Mouse (Mus musculus) forebrain, embryonic 16.5 days (tissue): ENCODE data around the gene Wdr81. TPM values are rescaled to one million over a fixed set of nuclear protein-coding genes. Genes with fewer than 3 reads are reported as not detected.
"Not testable (repeated sequence)": the region's sequence is repeated elsewhere in the genome, so short reads cannot be mapped to it uniquely, and the experiment has no call there.

Source experiments
- ATAC-seq: fragments of 200-750 bp; cut with Nextera tagmentation; 2 replicates; pipeline ENCODE4 v1.8.0; 2017; ENCODE audit warnings: mild to moderate bottlenecking, moderate library complexity
- H3K27ac ChIP-seq: fragments of 300-500 bp; sonication (generic); 2 replicates; pipeline ENCODE4 v1.5.1; 2014; ENCODE audit warnings: low read length, control low read depth
- H3K27me3 ChIP-seq: fragments of 300-500 bp; sonication (generic); replicated peaks from 2 replicates; pipeline ENCODE4 v1.6.1; 2014; ENCODE audit warnings: low read length; ENCODE audit not compliant: control insufficient read depth, insufficient read depth
- H3K36me3 ChIP-seq: fragments of 300-500 bp; sonication (generic); 2 replicates; pipeline ENCODE4 v1.6.1; 2014; ENCODE audit not compliant: control insufficient read depth, insufficient read depth
- H3K4me1 ChIP-seq: fragments of 300-500 bp; sonication (generic); replicated peaks from 2 replicates; pipeline ENCODE4 v1.6.1; 2014; ENCODE audit warnings: low read length; ENCODE audit not compliant: control insufficient read depth, insufficient read depth
- H3K4me2 ChIP-seq: fragments of 300-500 bp; sonication (generic); 2 replicates; pipeline ENCODE4 v1.6.1; 2014; ENCODE audit warnings: mild to moderate bottlenecking, low read length, control low read depth
- H3K4me3 ChIP-seq: fragments of 300-500 bp; sonication (generic); replicated peaks from 2 replicates; pipeline ENCODE4 v1.5.1; 2014; ENCODE audit warnings: mild to moderate bottlenecking, low read length, control low read depth
- H3K9ac ChIP-seq: fragments of 300-500 bp; sonication (generic); replicated peaks from 2 replicates; pipeline ENCODE4 v1.6.1; 2014; ENCODE audit warnings: low read depth, low read length, control low read depth
- H3K9me3 ChIP-seq: fragments of 300-500 bp; sonication (generic); 2 replicates; pipeline ENCODE4 v1.6.1; 2016; ENCODE audit warnings: low read length; ENCODE audit not compliant: control insufficient read depth
- WGBS: fragments of 180-500 bp; shearing (Covaris S2); extraction: QIAGEN DNeasy Blood & Tissue Kit; methylation state at CpG from one replicate; pipeline ENCODE4 v1.1.7; 2014; 5-methylcytosine and 5-hydroxymethylcytosine counted together
- polyA plus RNA-seq: library from polyadenylated mRNA; unstranded; fragments of >200 nt; fragmentation: Nextera tagmentation; extraction: Ambion mirVana; gene quantifications from 2 replicates; pipeline ENCODE4 v1.2.1, GENCODE M21; 2015

Gene Wdr81
- polyA plus RNA-seq, 1 experiment from 2014 or later, result 10.0 TPM

DNA sequence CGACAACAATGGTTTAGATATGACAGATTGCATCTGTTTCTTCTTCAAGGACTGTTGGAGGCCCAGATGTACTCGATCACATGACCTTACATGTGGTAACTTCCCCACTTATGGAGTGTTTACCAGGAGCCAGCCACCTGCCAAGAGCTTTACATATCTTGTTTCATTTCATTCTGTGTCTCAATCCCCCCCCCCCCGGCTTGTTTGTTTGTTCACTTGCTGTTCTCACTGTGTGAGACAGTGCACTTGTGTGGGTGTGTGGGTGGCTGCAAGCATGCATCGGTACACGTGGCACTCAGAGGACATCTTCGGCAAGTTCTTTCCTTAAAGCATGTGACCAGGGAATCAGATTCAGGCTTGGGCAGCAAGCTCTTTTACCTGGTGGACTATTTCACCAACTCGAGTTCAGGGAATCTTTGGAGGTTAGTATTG is 1.9 kb upstream of the Wdr81 start:
- no peak for ATAC-seq
- WGBS, result 88% methylated on average over 7 of the region's 7 CpGs
- no peaks in the 10 kb centered on the region for H3K27me3 ChIP-seq

GRCm38 (mm10) chr11:75455971-75456370 is 1.5 kb upstream of the Wdr81 start:
- H3K9ac ChIP-seq, ATAC-seq, H3K27ac ChIP-seq, H3K4me3 ChIP-seq, H3K9me3 ChIP-seq, H3K27me3 ChIP-seq, H3K4me2 ChIP-seq, H3K36me3 ChIP-seq: not testable (repeated sequence)
- 86% methylated on average over 2 of the region's 2 CpGs for WGBS
- peaks cover 21% of the 10 kb centered on the region for H3K4me1 ChIP-seq

More for the DNA sequence above, 1.9 kb upstream of the Wdr81 start:
- Histone ChIP-seq H3K36me3 (no peaks in the 10 kb centered on the region), H3K4me3 (no peak overlapping the region), H3K4me2 (no peak overlapping the region), H3K9ac (no peak overlapping the region), H3K27ac (no peak overlapping the region), H3K4me1 (peaks cover 21% of the 10 kb centered on the region), H3K9me3 (no peaks in the 10 kb centered on the region)

GRCm38 (mm10) chr11:75455041-75455736 is 672 bp upstream of the Wdr81 start:
- Histone ChIP-seq H3K27me3 (no peaks in the 10 kb centered on the region), H3K4me3 (peak overlapping the region; percentile 86), H3K9ac (peak overlapping the region; percentile 80), H3K4me1 (peaks cover 23% of the 10 kb centered on the region), H3K27ac (0 out of 2 replicates have a peak overlapping the region, but pooled peaks have one; percentile 0), H3K9me3 (no peaks in the 10 kb centered on the region), H3K4me2 (peak overlapping the region; percentile 100), H3K36me3 (no peaks in the 10 kb centered on the region)
- ATAC-seq, result no peak
- 78% methylated on average over 10 of the region's 10 CpGs for WGBS

GRCm38 (mm10) chr11:75452812-75453557 is 1.5 kb downstream of the Wdr81 start:
- H3K4me3 ChIP-seq, result no peak overlapping the region
- no peak overlapping the region for H3K9ac ChIP-seq
- no peaks in the 10 kb centered on the region for H3K27me3 ChIP-seq
- 93% methylated on average over 31 of the region's 31 CpGs for WGBS
- no peak overlapping the region; the same call in 1 of the 2 replicates for H3K4me2 ChIP-seq
- no peaks in the 10 kb centered on the region for H3K9me3 ChIP-seq
- no peak overlapping the region for H3K27ac ChIP-seq
- ATAC-seq, result no peak
- peaks cover 22% of the 10 kb centered on the region for H3K4me1 ChIP-seq
- H3K36me3 ChIP-seq, result peaks cover 9% of the 10 kb centered on the region

DNA sequence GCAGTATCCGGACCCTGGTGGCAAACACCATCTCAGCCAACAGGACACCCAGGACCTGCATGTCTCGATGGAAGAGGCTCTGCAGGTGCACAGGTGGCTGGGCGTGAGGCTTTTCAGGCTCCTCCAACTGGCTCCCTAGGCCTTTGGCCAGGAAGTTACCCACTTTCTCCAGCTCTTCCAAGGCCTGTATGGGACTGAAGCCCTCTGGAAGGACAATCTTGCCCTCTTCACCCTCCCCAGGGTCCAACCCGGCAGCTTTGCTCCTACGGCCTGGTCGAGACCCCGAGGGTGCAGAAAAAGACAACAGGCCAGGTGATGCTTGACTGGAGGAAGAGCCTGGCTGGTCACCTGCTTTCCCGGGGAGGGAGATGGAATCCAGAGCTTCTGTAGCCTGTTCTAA is 2.4 kb downstream of the Wdr81 start:
- Histone ChIP-seq H3K36me3 (peaks cover 11% of the 10 kb centered on the region), H3K4me1 (peaks cover 22% of the 10 kb centered on the region), H3K4me2 (no peak overlapping the region), H3K27me3 (no peaks in the 10 kb centered on the region), H3K4me3 (no peak overlapping the region), H3K9me3 (no peaks in the 10 kb centered on the region), H3K9ac (no peak overlapping the region), H3K27ac (no peak overlapping the region)
- 95% methylated on average over 8 of the region's 8 CpGs for WGBS
- no peak for ATAC-seq

DNA sequence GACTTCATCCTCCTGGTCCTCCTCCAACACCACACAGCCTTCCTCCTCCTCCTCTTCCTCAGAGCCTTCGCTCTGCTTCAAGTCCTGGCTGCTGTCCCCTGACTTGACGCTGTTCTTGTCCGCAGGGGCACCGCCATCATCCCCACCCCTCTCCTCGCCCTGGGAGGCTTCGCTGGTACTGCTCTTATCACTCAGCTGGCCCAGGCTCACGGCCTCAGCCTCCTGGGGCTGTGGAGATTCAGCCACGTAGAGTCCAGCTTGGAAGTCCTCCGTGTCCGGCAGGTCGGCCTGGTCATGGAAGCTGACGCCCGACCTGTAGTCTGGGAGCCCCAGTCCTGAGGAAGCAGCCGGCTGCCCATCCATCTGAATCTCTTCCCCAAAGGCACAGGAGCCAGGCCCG is 3.6 kb downstream of the Wdr81 start:
- Histone ChIP-seq H3K36me3 (peaks cover 11% of the 10 kb centered on the region), H3K4me2 (no peak overlapping the region), H3K4me3 (no peak overlapping the region), H3K4me1 (peaks cover 22% of the 10 kb centered on the region), H3K27me3 (no peaks in the 10 kb centered on the region), H3K27ac (no peak overlapping the region), H3K9me3 (no peaks in the 10 kb centered on the region), H3K9ac (no peak overlapping the region)
- WGBS, result 88% methylated on average over 15 of the region's 15 CpGs
- no peak for ATAC-seq

GRCm38 (mm10) chr11:75450304-75450908 is 4.1 kb downstream of the Wdr81 start:
- Histone ChIP-seq H3K27ac (no peak overlapping the region), H3K4me3 (no peak overlapping the region), H3K9me3 (no peaks in the 10 kb centered on the region), H3K27me3 (no peaks in the 10 kb centered on the region), H3K9ac (no peak overlapping the region), H3K4me1 (peaks cover 22% of the 10 kb centered on the region), H3K4me2 (no peak overlapping the region), H3K36me3 (peaks cover 11% of the 10 kb centered on the region)
- ATAC-seq, result no peak
- WGBS, result 91% methylated on average over 8 of the region's 8 CpGs

DNA sequence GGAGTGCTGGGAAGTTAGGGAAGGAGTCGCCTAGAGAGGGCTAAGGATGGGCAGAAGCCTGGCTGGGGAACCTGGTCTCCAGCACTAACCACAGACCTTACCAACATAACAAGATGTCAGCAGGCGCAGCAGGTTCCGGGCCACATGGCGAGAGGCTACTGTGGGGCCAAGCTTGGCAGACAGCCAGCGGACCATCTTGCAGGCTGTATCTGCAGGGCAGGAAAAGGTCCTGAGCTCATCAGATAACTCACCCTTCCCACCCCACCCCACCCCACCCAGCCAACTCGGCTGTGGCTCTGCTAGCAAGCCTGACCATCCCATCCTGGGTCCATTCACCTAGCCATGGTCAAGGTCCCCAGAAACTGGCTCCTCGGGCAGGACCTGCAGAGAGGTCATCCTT is 4.8 kb downstream of the Wdr81 start:
- WGBS, result 74% methylated on average over 7 of the region's 7 CpGs
- Histone ChIP-seq H3K4me3 (no peak overlapping the region), H3K4me2 (no peak overlapping the region), H3K27me3 (no peaks in the 10 kb centered on the region), H3K9me3 (no peaks in the 10 kb centered on the region), H3K36me3 (peaks cover 11% of the 10 kb centered on the region), H3K4me1 (peaks cover 17% of the 10 kb centered on the region), H3K27ac (no peak overlapping the region), H3K9ac (no peak overlapping the region)
- ATAC-seq, result no peak

DNA sequence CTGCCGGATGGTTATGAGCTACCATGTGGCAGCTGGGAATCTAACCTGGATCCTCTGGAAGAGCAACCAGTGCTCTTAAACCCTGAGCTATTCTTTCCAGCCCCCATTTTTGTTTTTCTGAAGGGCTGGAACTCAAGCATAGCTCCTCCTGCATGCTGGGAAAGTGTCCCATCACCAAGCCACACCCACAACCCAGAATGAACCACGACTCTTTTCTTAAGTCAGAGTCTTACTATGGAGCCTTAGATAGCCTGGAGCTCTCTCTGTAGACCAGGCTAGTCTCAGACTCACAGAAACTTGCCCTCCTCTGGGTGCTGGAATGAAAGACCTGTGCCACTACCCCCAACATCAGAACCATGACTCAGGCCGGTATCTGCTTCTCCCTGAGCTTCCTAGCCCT is 5.9 kb downstream of the Wdr81 start:
- Histone ChIP-seq H3K4me2 (no peak overlapping the region), H3K27me3 (no peaks in the 10 kb centered on the region), H3K27ac (no peak overlapping the region), H3K9ac (no peak overlapping the region), H3K36me3 (peaks cover 11% of the 10 kb centered on the region), H3K4me1 (peaks cover 11% of the 10 kb centered on the region), H3K4me3 (no peak overlapping the region), H3K9me3 (no peaks in the 10 kb centered on the region)
- no peak for ATAC-seq
- 88% methylated on average over 3 of the region's 3 CpGs for WGBS
